Comparison of ENCODE assay signal across 7 mouse cellular contexts in genomic region chr14:103346729-103347505, GRCm38 (mm10). TPM values are rescaled to one million over a fixed set of nuclear protein-coding genes. Genes with fewer than 3 reads are reported as not detected.
DNase-seq lines count a peak whose midpoint lies in the region; ATAC-seq lines count a peak whose summit lies in the region.

Gene Mycbp2 (minus strand): TSS chr14:103346814.

- H3K4me1 ChIP-seq in embryonic facial prominence, embryonic 12.5 days, result peaks cover 6% of the 10 kb centered on the region; the same call in 1 of the 2 replicates
- no peaks in the 10 kb centered on the region for H3K4me1 ChIP-seq in limb, embryonic 11.5 days (ENCODE audit: control insufficient read depth, insufficient read depth, low read length)
- H3K4me1 ChIP-seq in midbrain, embryonic 14.5 days (ENCODE audit: control insufficient read depth, insufficient read depth, low read length), result peaks cover 23% of the 10 kb centered on the region

- H3K4me3 ChIP-seq in embryonic facial prominence, embryonic 12.5 days, result peak within 1 kb of the TSS; percentile 82
- peak within 1 kb of the TSS; percentile 84 for H3K4me3 ChIP-seq in limb, embryonic 11.5 days (ENCODE audit: low read depth, low read length)
- H3K4me3 ChIP-seq in midbrain, embryonic 14.5 days (replicated peaks; ENCODE audit: low read depth, low read length), result peak within 1 kb of the TSS; percentile 78

- DNase-seq in adrenal gland, postnatal 25 days, result peak; percentile 99
- peak; percentile 100 for DNase-seq in heart, adult 11 months
- DNase-seq in kidney, adult 18-20 months, result peak; percentile 99
- peak; percentile 98 for DNase-seq in limb, embryonic 11.5 days (ENCODE audit: low spot score)
- DNase-seq in midbrain, embryonic 14.5 days, result peak; percentile 98
- peak; percentile 96 to 97 for DNase-seq in spleen, adult 18-20 months

- no peaks in the 10 kb centered on the region for H3K9me3 ChIP-seq in embryonic facial prominence, embryonic 12.5 days
- no peaks in the 10 kb centered on the region for H3K9me3 ChIP-seq in limb, embryonic 11.5 days (ENCODE audit: control insufficient read depth, low read length)
- no peaks in the 10 kb centered on the region for H3K9me3 ChIP-seq in midbrain, embryonic 14.5 days (ENCODE audit: control insufficient read depth, low read length)

- H3K27me3 ChIP-seq in embryonic facial prominence, embryonic 12.5 days, result no peaks in the 10 kb centered on the region
- H3K27me3 ChIP-seq in limb, embryonic 11.5 days (ENCODE audit: control insufficient read depth, insufficient read depth, low read length), result no peaks in the 10 kb centered on the region
- no peaks in the 10 kb centered on the region for H3K27me3 ChIP-seq in midbrain, embryonic 14.5 days (ENCODE audit: control insufficient read depth, insufficient read depth, low read length)

- no peaks in the 10 kb centered on the region for H3K36me3 ChIP-seq in embryonic facial prominence, embryonic 12.5 days
- no peaks in the 10 kb centered on the region for H3K36me3 ChIP-seq in limb, embryonic 11.5 days (ENCODE audit: control insufficient read depth, insufficient read depth, low read length)
- H3K36me3 ChIP-seq in midbrain, embryonic 14.5 days (ENCODE audit: control insufficient read depth, insufficient read depth, low read length), result no peaks in the 10 kb centered on the region

- WGBS in embryonic facial prominence, embryonic 12.5 days, result 5% methylated on average over 37 of the region's 41 CpGs
- 4% methylated on average over 40 of the region's 41 CpGs for WGBS in limb, embryonic 11.5 days
- 6% methylated on average over 39 of the region's 41 CpGs for WGBS in midbrain, embryonic 14.5 days

- peak; percentile 97 for ATAC-seq in embryonic facial prominence, embryonic 12.5 days (ENCODE audit: insufficient number of reproducible peaks, insufficient read depth, low FRiP score, low TSS enrichment)
- ATAC-seq in limb, embryonic 11.5 days (ENCODE audit: insufficient number of reproducible peaks, low FRiP score, low TSS enrichment, low read depth), result peak; percentile 98
- peak; percentile 97 for ATAC-seq in midbrain, embryonic 14.5 days (ENCODE audit: low FRiP score, low TSS enrichment)

- H3K27ac ChIP-seq in embryonic facial prominence, embryonic 12.5 days, result peak within 1 kb of the TSS; percentile 92
- peak within 1 kb of the TSS; percentile 65; the same call in 1 of the 2 replicates for H3K27ac ChIP-seq in limb, embryonic 11.5 days (replicated peaks; ENCODE audit: low read depth, low read length)
- H3K27ac ChIP-seq in midbrain, embryonic 14.5 days (replicated peaks; ENCODE audit: low read depth, low read length), result peak within 1 kb of the TSS; percentile 98

- peak within 1 kb of the TSS; percentile 79 for H3K9ac ChIP-seq in embryonic facial prominence, embryonic 12.5 days
- H3K9ac ChIP-seq in limb, embryonic 11.5 days (ENCODE audit: low read length), result peak within 1 kb of the TSS; percentile 79
- peak within 1 kb of the TSS; percentile 87 for H3K9ac ChIP-seq in midbrain, embryonic 14.5 days (replicated peaks; ENCODE audit: low read length)

- peak within 1 kb of the TSS; percentile 60 for H3K4me2 ChIP-seq in embryonic facial prominence, embryonic 12.5 days (replicated peaks)
- H3K4me2 ChIP-seq in limb, embryonic 11.5 days (ENCODE audit: low read depth, severe bottlenecking), result peak within 1 kb of the TSS; percentile 72
- peak within 1 kb of the TSS; percentile 78 for H3K4me2 ChIP-seq in midbrain, embryonic 14.5 days (ENCODE audit: low read length)

RNA-seq across cellular contexts. Expression of gene Mycbp2, which starts in this region (rescaled TPM):
- total RNA-seq in adrenal gland, postnatal 25 days (2021), result 66.3 and 82.4 TPM in 2 replicates
- 24.5 and 28.4 TPM in 2 replicates for polyA plus RNA-seq in embryonic facial prominence, embryonic 12.5 days (2016; fragmentation: Nextera tagmentation; extraction: Ambion mirVana)
- polyA plus RNA-seq in limb, embryonic 11.5 days (2014; fragmentation: Nextera tagmentation; extraction: Ambion mirVana), result 19.4 and 21.7 TPM in 2 replicates
- polyA plus RNA-seq in midbrain, embryonic 14.5 days (2014; fragmentation: Nextera tagmentation; extraction: Ambion mirVana), result 77.2 and 77.6 TPM in 2 replicates

Comparison
In these comparisons a context has a peak if more than half of its experiments do, and no peak if none do; other contexts are left out.
1. Peak in every context shown above with its lines: DNase-seq, ATAC-seq, H3K4me3 ChIP-seq and H3K27ac ChIP-seq.